Mouse (Mus musculus) gastrocnemius, postnatal 4 days (tissue): ENCODE measurements around the gene Galnt16. TPM values are rescaled to one million over a fixed set of nuclear protein-coding genes. Genes with fewer than 3 reads are reported as not detected.

ENCODE experiments used
- DNase-seq, 2 experiments: peaks; one replicate each; pipeline ENCODE4 v3.0.0; 2021 to 2022; ENCODE audit warnings: low spot score in 2 of 2, mixed read lengths in 2 of 2
- total RNA-seq, 2 experiments: library from RNA; stranded (reverse); gene quantifications; 2 replicates each; pipeline ENCODE4 v1.2.3; 2021

Gene Galnt16
- total RNA-seq, 2 experiments from 2014 or later = 41.7 to 43.6 TPM

DNA sequence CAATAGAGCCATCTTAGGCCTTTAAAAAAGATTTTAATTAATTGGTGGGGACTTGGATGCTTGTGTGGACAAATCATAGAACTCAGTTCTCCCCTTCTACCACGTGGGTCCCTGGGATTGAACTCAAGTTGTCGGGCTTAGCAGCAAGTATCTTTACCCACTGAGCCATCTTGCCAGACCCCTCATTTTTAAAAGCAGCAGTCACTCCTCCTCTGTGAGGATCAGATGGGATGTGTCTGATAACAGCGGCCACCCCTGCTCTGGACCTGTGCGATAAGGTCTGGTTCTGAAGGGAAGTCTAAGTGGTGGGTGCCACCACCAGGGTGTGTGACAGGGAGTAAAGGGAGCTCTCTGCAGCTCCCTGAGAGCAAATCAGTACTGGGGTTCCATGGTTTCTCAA, 77.5 kb downstream of the Galnt16 start:
- DNase-seq = no peak

- DNase-seq = no peak
Measured at GRCm38 (mm10) chr12:80595968-80596367, 77.9 kb downstream of the Galnt16 start.

DNA sequence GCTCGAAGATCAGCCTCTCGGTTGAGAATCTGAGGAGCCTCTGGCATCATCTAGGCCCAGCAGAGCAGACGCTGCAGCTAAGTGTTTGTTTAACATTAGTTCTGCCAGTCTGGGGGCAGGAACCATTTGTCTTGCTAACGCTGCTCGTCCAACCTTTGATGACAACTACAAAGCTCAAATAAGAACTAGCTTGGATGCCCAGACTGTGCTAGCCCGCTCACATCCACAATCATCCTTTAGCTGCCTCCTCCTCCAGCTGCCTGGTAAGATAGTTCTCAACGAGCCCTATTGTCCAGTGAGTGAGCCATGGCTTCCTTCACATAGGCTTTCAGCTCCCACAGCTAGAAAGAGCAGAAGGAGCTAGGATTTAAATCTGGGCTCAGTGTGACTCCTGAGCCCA, 80.2 kb downstream of the Galnt16 start:
- no peak for DNase-seq

- DNase-seq = peak in 1 of 2 experiments; percentile 61
Measured at GRCm38 (mm10) chr12:80598756-80599155, 80.7 kb downstream of the Galnt16 start.

- DNase-seq = no peak
Measured at GRCm38 (mm10) chr12:80601597-80602269, 83.7 kb downstream of the Galnt16 start.

GRCm38 (mm10) chr12:80602432-80602831, 84.4 kb downstream of the Galnt16 start:
- no peak for DNase-seq

DNA sequence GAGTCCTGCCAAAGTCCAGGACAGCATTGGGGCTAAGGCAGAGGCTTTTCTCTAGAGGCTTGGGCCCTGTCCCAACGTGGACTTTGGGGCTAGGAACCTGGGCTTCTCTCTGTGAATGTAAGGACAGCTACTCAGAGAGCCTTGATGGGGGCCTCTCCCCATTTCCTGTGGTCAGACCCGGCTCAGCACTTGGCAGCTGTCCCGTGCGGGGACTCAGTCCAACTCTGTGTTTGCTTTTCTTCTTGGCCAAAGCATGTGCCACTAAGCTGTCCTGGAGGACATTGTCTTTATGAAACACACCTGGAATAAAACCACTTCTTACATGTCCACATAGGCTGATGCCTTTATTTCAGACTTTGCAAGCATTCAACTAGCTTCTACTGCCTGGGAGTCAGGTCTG, 85.5 kb downstream of the Galnt16 start:
- peak; percentile 39 to 50 for DNase-seq

DNA sequence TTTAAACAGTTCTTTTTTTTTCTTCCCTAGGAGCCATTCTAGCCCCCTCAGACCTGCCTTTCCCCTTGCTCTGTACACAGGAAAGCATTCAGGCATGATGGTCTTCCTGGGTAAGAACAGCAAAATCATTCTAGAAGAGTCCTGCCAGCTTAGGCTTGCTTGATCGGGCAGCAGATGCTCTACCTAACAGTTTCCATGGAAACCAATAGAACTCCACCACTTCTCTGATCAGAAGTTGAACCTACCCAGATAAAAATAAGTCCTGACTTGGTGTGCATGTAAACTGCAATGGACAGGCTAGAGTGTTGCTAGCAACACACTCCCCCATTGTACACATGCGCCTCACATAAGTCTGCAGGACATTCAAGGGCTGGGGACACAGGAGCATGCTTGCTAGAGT, 86.1 kb downstream of the Galnt16 start:
- DNase-seq = no peak

DNA sequence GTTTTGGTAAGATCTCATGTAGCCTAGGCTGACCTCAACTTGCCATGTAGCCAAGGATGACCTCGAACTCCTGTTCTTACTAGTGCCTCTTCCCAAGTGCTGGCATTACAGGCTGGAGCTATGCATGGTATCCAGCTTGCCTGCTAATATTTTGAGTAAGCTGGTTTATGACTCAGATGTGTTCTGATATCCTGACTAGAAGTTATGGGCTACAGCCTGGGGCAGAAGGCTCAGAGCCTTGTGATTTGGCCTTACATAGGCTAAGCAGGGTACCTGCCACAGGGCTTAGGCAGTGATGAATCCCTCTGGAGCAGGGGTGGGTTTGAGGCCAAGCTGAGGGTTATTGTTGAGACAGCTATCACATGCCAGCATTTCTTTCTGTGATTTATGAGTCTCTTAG, 90.5 kb downstream of the Galnt16 start:
- DNase-seq = no peak

GRCm38 (mm10) chr12:80609928-80610327, 91.9 kb downstream of the Galnt16 start:
- DNase-seq = no peak

- DNase-seq = no peak
Measured at GRCm38 (mm10) chr12:80612113-80612791, 94.2 kb downstream of the Galnt16 start.

- no peak for DNase-seq
Measured at GRCm38 (mm10) chr12:80615371-80616257, 97.5 kb downstream of the Galnt16 start.

- DNase-seq = no peak
Measured at GRCm38 (mm10) chr12:80620501-80620900, 102.4 kb downstream of the Galnt16 start.

DNA sequence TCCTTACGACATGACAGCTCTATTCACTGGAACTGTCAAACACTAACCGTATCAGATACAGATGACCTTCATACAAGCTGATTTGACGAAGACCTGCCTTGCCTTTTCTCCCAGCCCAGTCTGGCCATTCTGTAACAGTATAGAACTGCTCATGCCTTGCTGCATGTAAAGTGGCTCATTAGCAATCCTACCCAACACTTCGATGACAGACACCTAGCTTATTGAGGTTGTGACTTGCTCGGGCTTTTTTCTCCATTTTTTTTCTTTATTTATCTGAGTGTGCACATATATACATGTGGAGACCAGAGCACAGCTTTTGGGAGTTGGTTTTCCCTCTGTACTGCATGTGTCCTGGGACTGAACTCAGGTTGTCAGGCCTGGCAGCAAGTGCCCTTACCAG, 113.7 kb downstream of the Galnt16 start:
- DNase-seq = no peak

DNA sequence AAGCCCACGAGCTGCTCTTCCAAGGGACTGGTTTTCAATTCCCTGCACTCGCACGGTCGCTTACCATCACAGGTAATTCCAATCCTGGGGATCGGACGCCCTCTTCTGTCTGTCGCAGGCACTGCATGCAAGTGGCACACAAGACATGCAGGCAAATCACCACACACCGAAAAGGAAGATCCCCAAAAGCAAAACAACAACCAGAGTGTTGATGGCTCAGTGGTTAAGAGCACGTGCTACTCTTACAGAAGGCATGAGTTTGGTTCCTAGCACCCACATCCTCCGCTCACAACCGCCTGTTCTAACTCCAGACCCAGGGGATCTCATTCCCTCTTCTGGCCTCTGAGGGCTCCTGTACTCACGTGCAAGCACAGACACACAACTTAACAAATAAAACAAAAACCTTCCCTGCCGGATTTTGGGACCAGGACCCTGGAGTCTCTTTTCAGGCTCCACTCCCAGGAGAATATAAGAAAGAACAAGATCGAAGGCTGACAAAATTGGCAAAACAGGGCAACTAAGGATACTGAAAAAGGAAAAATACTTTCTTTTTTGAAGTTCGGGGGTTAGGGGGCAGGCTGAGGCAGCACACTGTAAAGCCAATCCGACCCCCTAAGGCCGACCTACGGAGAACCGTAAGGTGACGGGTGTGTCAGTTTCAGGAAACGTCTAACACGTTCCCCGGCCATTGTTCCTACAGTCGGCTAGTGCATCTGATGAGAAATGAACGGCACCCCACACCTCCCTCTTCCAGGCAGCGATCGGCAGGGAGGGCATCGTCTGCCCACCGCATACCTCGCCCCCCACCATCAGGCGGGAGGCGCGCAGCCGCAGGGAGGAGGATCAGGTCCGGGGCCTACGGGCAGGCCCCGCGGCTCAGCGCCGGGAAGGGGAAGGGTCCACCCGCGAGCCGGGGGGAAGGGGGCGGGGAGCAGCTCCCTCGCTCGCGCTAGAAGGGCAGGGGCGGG, 124.9 kb downstream of the Galnt16 start:
- peak in 1 of 2 experiments; percentile 28 for DNase-seq

- DNase-seq = peak; percentile 78 to 93
Measured at GRCm38 (mm10) chr12:80643693-80644505, 125.8 kb downstream of the Galnt16 start, which contains the start of the genes Slc39a9 and Erh. TSS of gene Slc39a9 (plus strand) at chr12:80643883. TSS of gene Erh (minus strand) at chr12:80644341.

- DNase-seq = no peak
Measured at GRCm38 (mm10) chr12:80644506-80644868, 126.4 kb downstream of the Galnt16 start.

- no peak for DNase-seq
Measured at GRCm38 (mm10) chr12:80646377-80646776, 128.3 kb downstream of the Galnt16 start.

DNA sequence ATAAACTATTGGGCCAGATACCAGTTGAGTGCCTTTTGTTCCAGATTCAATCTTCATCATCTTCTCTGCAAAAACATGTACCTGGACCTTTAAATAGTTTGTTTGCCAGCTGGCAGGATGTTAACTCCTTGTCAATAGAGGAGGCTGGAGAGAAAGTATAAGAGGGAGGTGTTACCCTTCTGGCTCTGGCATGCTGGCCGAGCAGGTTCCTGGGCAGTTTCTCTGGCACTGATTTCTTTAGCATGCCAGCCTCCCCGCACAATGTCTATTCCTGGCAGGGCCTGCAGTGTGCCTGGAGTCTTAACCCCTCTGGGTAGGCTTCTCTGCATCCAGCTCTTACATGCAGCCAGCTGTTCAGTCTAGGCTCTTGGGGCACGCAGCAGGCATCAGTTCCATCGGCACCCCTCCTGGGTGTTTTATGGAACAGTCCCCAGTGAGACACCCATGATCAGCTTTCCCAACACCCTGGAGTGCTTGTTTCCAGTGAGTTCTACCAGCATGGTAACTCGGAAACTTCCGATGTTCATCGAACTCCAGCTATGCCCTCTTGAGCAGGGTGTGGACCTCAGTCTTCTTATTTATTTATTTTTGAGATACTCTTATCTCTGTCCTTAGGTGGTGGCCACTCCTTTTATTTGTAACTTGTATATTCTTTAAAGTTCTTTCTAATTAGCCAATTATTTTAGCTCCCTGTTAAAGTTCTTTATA, 136.0 kb downstream of the Galnt16 start:
- peak in 1 of 2 experiments; percentile 16 for DNase-seq
